Mouse (Mus musculus): ENCODE data around the gene Gps2. TPM values are rescaled to one million over a fixed set of nuclear protein-coding genes. Genes with fewer than 3 reads are reported as not detected.
A peak's percentile ranks its signal among the peaks of the same experiment; 100 is the strongest.

Gene Gps2
- polyA plus RNA-seq, 1 experiment, result 272 TPM

DNA sequence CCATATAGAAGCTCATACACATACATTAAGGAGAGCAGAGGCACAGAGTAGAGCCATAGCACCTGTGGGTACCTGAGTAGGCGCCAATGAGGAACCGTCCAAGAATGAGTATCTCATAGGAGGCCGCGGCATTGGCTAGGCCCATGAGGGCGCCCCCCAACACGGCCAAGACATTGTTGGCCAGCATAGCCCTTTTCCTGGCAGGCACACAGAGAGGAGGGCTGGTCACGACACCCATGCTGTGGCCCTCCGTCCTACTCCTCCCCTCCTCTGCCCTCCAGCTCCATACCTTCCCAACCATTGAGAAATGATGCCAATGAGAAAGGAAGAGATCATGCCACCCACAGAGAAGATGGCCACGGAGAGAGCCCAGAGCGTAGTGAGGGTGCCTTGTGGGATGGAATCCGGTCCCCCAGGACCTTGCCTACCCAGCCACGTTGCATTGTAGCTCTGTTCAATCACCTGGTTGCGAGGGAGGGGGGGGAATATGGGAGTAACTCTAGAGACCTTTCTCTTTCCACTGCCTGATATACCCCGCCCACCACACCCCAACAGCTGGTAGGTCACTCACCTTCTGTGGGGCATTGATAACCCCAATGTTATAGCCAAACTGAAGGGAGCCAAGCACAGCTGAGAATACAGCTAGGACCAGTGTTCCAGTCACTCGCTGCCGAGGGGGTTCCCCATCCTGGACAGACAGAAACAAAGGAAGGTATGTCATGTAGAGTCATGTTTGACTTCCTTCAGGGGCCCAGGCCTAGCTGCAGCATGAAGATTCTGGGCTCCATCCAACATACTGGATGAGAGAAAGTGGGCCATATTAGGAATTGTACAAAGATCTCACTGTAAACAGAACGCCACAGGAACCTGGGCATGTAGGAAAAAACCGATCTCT lies 32.6 kb downstream of the Gps2 start:
- DNase-seq, result no peak
- Histone ChIP-seq H3K27ac (ENCODE audit: control insufficient read depth, insufficient read depth, low read length) (no peak overlapping the region), H3K4me3 (ENCODE audit: control insufficient read depth, insufficient read depth, low read length) (no peak overlapping the region), H3K36me3 (ENCODE audit: control insufficient read depth, insufficient read depth, low read length) (no peaks in the 10 kb centered on the region), H3K4me1 (replicated peaks; ENCODE audit: control insufficient read depth, insufficient read depth, low read length) (peaks cover 16% of the 10 kb centered on the region), H3K27me3 (ENCODE audit: control insufficient read depth, insufficient read depth, low read length) (no peaks in the 10 kb centered on the region)
- 95% methylated on average over 18 of the region's 18 CpGs for WGBS
- no peak for TF ChIP-seq CTCF (IDR thresholded peaks at IDR 0.05; ENCODE audit: borderline replicate concordance, control insufficient read depth, extremely low read depth, insufficient read depth, low read length, poor library complexity)
- TF ChIP-seq POLR2A (IDR thresholded peaks at IDR 0.05; ENCODE audit: control insufficient read depth, extremely low read depth, insufficient read depth, low read length, poor library complexity), result no peak

GRCm38 (mm10) chr11:69947337-69948065 lies 33.8 kb downstream of the Gps2 start:
- 32% methylated on average over 29 of the region's 29 CpGs for WGBS
- Histone ChIP-seq H3K36me3 (ENCODE audit: control insufficient read depth, insufficient read depth, low read length) (no peaks in the 10 kb centered on the region), H3K27ac (ENCODE audit: control insufficient read depth, insufficient read depth, low read length) (no peak overlapping the region), H3K27me3 (ENCODE audit: control insufficient read depth, insufficient read depth, low read length) (no peaks in the 10 kb centered on the region), H3K4me1 (replicated peaks; ENCODE audit: control insufficient read depth, insufficient read depth, low read length) (peaks cover 16% of the 10 kb centered on the region), H3K4me3 (ENCODE audit: control insufficient read depth, insufficient read depth, low read length) (peak overlapping the region; percentile 26)
- TF ChIP-seq CTCF (IDR thresholded peaks at IDR 0.05; ENCODE audit: borderline replicate concordance, control insufficient read depth, extremely low read depth, insufficient read depth, low read length, poor library complexity) (0 out of 2 replicates have a peak, but pooled peaks have one; percentile 12), POLR2A (IDR thresholded peaks at IDR 0.05; ENCODE audit: control insufficient read depth, extremely low read depth, insufficient read depth, low read length, poor library complexity) (no peak)
- DNase-seq, result no peak

DNA sequence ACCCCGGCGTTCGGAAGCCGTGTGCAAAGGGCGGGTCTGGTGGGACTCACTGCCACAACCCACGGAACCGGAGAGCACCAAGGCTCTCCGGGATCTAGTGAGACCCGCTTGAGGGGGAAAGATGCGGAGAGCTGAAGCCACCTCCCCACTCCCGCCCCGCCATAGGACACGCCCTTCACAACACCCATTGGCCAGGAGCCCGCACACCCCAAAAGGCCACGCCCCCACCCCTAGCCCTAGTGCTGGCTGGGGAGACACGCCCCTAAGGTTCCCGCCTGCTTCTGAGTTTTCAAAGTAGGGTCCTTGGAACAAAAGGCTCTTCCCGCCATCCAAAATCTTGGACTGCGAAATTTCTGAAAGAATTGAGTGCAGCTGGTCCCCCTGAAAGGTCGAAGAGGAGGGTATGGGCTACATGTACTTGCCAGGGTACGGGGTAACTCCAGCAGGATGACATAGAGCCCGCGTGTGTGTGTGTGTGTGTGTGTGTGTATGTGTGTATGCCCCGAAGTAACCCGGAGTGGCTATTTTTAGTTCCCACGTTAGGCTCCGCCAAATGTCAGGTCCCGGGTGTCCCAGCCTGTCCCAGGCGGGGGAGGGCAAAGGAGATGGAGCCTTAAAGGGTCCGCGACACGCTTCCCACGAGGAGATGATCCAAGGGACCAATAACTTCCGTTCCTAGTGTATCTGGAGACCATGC lies 34.5 kb downstream of the Gps2 start, which contains the start of gene Slc2a4:
TSS of gene Slc2a4 (minus strand) at position 123 of the 697 bp plus-strand sequence.
- Histone ChIP-seq H3K4me3 (ENCODE audit: control insufficient read depth, insufficient read depth, low read length) (peak within 1 kb of the TSS; percentile 26), H3K4me1 (replicated peaks; ENCODE audit: control insufficient read depth, insufficient read depth, low read length) (peaks cover 16% of the 10 kb centered on the region), H3K36me3 (ENCODE audit: control insufficient read depth, insufficient read depth, low read length) (no peaks in the 10 kb centered on the region), H3K27me3 (ENCODE audit: control insufficient read depth, insufficient read depth, low read length) (no peaks in the 10 kb centered on the region), H3K27ac (ENCODE audit: control insufficient read depth, insufficient read depth, low read length) (no peak within 1 kb of the TSS)
- peak; percentile 93 for DNase-seq
- 1% methylated on average over 34 of the region's 34 CpGs for WGBS
- TF ChIP-seq CTCF (IDR thresholded peaks at IDR 0.05; ENCODE audit: borderline replicate concordance, control insufficient read depth, extremely low read depth, insufficient read depth, low read length, poor library complexity) (no peak), POLR2A (IDR thresholded peaks at IDR 0.05; ENCODE audit: control insufficient read depth, extremely low read depth, insufficient read depth, low read length, poor library complexity) (no peak)

- TF ChIP-seq POLR2A (IDR thresholded peaks at IDR 0.05; ENCODE audit: control insufficient read depth, extremely low read depth, insufficient read depth, low read length, poor library complexity), result no peak
- TF ChIP-seq CTCF (IDR thresholded peaks at IDR 0.05; ENCODE audit: borderline replicate concordance, control insufficient read depth, extremely low read depth, insufficient read depth, low read length, poor library complexity), result peak; percentile 60; the same call in 1 of the 2 replicates
- no peaks in the 10 kb centered on the region for H3K27me3 ChIP-seq (ENCODE audit: control insufficient read depth, insufficient read depth, low read length)
Measured at GRCm38 (mm10) chr11:69948763-69949150, 35.1 kb downstream of the Gps2 start.

DNA sequence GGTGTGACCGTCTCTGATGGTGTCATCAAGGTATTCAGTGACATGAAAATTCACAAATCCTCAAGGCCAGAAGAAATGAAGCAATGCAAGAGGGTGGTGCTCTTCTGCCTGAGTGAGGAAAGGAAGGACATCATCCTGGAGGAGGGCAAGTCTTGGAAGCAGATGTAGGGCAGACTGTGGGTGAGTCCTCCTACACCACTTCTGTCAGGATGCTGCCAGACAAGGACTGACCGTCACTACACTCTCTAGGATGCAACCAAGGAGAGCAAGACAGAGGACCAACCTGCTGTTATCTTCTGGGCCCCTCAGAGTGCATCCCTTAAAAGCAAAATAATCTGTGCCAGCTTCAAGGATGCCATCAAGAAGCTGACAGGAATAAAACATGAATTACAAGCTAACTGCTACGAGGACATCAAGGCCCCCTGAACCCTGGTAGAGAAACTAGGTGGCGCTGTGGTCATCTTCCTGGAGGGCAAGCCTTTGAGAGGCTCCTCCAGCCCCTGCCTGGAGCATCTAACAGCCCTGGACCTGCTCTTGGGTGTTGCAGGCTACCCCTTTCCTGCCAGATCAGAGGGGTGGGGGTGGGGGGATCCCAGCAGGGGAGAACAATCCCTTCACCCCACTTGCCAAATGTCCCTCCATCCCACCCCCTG lies 37.2 kb downstream of the Gps2 start:
- Histone ChIP-seq H3K27ac (ENCODE audit: control insufficient read depth, insufficient read depth, low read length) (no peak overlapping the region), H3K4me3 (ENCODE audit: control insufficient read depth, insufficient read depth, low read length) (no peak overlapping the region), H3K27me3 (ENCODE audit: control insufficient read depth, insufficient read depth, low read length) (no peaks in the 10 kb centered on the region), H3K36me3 (ENCODE audit: control insufficient read depth, insufficient read depth, low read length) (no peaks in the 10 kb centered on the region), H3K4me1 (replicated peaks; ENCODE audit: control insufficient read depth, insufficient read depth, low read length) (peaks cover 16% of the 10 kb centered on the region)
- TF ChIP-seq CTCF (IDR thresholded peaks at IDR 0.05; ENCODE audit: borderline replicate concordance, control insufficient read depth, extremely low read depth, insufficient read depth, low read length, poor library complexity) (no peak), POLR2A (IDR thresholded peaks at IDR 0.05; ENCODE audit: control insufficient read depth, extremely low read depth, insufficient read depth, low read length, poor library complexity) (no peak)
- WGBS, result 58% methylated on average over 4 of the region's 4 CpGs
- peak; percentile 29 for DNase-seq

More at GRCm38 (mm10) chr11:69948763-69949150, 35.1 kb downstream of the Gps2 start:
- Histone ChIP-seq H3K36me3 (ENCODE audit: control insufficient read depth, insufficient read depth, low read length) (no peaks in the 10 kb centered on the region), H3K27ac (ENCODE audit: control insufficient read depth, insufficient read depth, low read length) (no peak overlapping the region), H3K4me3 (ENCODE audit: control insufficient read depth, insufficient read depth, low read length) (peak overlapping the region; percentile 26), H3K4me1 (replicated peaks; ENCODE audit: control insufficient read depth, insufficient read depth, low read length) (peaks cover 16% of the 10 kb centered on the region)
- WGBS, result 2% methylated on average over 14 of the region's 14 CpGs
- DNase-seq, result peak; percentile 86

Measured in thymus, adult 2 months (tissue).